Mouse (Mus musculus): ENCODE results near the gene Tcf19. TPM values are rescaled to one million over a fixed set of nuclear protein-coding genes. Genes with fewer than 3 reads are reported as not detected.

Gene Tcf19
- polyA plus RNA-seq, 1 experiment from 2014 or later: 14.2 TPM

DNA sequence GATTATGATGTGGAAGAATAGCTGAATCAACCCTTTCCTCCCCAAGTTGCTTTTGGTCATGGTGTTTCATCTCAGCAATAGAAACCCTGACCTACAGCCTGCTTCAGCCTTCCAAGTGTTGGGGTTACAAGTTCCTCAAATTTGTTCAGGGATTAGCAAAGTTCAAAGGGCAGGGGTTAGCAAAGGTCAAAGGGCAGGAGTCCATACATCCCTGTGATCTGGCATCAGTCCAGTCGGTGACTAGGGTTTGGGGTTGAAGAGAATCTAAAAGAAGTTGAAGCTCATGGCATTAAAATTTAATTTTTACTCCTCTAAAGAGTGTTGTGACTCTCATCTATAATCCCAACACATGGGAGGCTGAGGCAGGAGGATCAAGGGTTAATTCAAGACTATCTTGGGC lies 21.9 kb upstream of the Tcf19 start:
- no peak for ATAC-seq
- no peak overlapping the region for H3K9ac ChIP-seq (replicated peaks; ENCODE audit: low read depth)
- H3K4me2 ChIP-seq (replicated peaks; ENCODE audit: low read depth, low read length): no peak overlapping the region
- no peak for TF ChIP-seq EP300 (IDR thresholded peaks at IDR 0.05)
- TF ChIP-seq CTCF (IDR thresholded peaks at IDR 0.05): no peak
- no peaks in the 10 kb centered on the region; the same call in 1 of the 2 replicates for H3K27me3 ChIP-seq (replicated peaks; ENCODE audit: insufficient read depth, low read length)
- no peak overlapping the region for H3K27ac ChIP-seq (ENCODE audit: low read length)
- no peak overlapping the region for H3K4me3 ChIP-seq (ENCODE audit: low read depth, low read length)
- DNase-seq (ENCODE audit: low spot score): no peak
- no peaks in the 10 kb centered on the region for H3K4me1 ChIP-seq (ENCODE audit: insufficient read depth, low read depth, low read length)
- WGBS: 88% methylated on average over 1 of the region's 1 CpGs
- H3K9me3 ChIP-seq (ENCODE audit: low read length): no peaks in the 10 kb centered on the region
- H3K36me3 ChIP-seq (ENCODE audit: insufficient read depth, low read length): no peaks in the 10 kb centered on the region

DNA sequence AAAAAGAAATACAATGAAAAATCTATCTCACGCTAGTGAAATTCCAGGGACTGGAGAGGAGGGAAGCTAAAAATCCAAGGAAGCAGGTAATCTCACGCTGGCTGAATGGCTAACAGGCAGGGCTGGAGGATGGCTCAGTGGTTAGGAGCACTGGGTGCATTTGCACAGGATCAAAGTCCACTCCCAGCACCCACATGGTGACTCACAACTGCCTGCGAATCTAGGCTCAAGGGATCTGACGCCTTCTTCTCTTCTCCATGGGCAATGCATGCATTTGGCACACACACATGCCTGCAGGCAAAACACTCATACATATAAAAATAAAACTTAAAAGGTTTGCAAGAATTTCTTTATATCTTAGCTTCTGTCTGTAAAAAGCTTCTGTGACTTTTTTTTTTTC lies 20.8 kb upstream of the Tcf19 start:
- no peaks in the 10 kb centered on the region; the same call in 1 of the 2 replicates for H3K27me3 ChIP-seq (replicated peaks; ENCODE audit: insufficient read depth, low read length)
- H3K9ac ChIP-seq (replicated peaks; ENCODE audit: low read depth): no peak overlapping the region
- H3K4me1 ChIP-seq (ENCODE audit: insufficient read depth, low read depth, low read length): no peaks in the 10 kb centered on the region
- no peak overlapping the region for H3K4me3 ChIP-seq (ENCODE audit: low read depth, low read length)
- H3K36me3 ChIP-seq (ENCODE audit: insufficient read depth, low read length): no peaks in the 10 kb centered on the region
- H3K9me3 ChIP-seq (ENCODE audit: low read length): no peaks in the 10 kb centered on the region
- no peak for TF ChIP-seq CTCF (IDR thresholded peaks at IDR 0.05)
- TF ChIP-seq EP300 (IDR thresholded peaks at IDR 0.05): no peak
- ATAC-seq (no peak), DNase-seq (ENCODE audit: low spot score) (no peak)
- 82% methylated on average over 4 of the region's 4 CpGs for WGBS
- no peak overlapping the region for H3K27ac ChIP-seq (ENCODE audit: low read length)
- no peak overlapping the region for H3K4me2 ChIP-seq (replicated peaks; ENCODE audit: low read depth, low read length)

DNA sequence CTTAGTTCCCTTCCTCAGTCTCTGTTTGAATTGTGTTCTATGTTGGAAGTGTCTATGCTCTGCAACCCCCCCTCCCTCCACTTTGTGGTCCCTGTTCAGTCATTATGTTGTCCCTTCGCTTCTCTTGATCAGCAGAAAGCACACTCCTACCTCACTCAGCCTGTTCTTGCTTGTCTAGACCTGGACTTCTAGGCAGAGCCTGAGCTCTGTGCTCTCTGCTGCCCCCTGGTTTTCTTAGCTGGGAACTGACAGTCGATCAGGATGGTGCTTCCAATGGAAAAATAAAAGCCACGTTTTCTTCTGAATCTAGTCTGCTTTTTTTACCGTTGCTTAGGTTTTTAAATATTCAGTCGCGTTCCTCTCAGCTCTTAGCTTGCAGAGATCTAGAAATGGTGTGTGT lies 17.7 kb upstream of the Tcf19 start:
- Histone ChIP-seq H3K27me3 (replicated peaks; ENCODE audit: insufficient read depth, low read length) (no peaks in the 10 kb centered on the region; the same call in 1 of the 2 replicates), H3K36me3 (ENCODE audit: insufficient read depth, low read length) (peaks cover 4% of the 10 kb centered on the region; the same call in 1 of the 2 replicates), H3K9ac (replicated peaks; ENCODE audit: low read depth) (no peak overlapping the region), H3K27ac (ENCODE audit: low read length) (no peak overlapping the region), H3K4me2 (replicated peaks; ENCODE audit: low read depth, low read length) (no peak overlapping the region), H3K4me3 (ENCODE audit: low read depth, low read length) (no peak overlapping the region), H3K4me1 (ENCODE audit: insufficient read depth, low read depth, low read length) (no peaks in the 10 kb centered on the region), H3K9me3 (ENCODE audit: low read length) (no peaks in the 10 kb centered on the region)
- DNase-seq (ENCODE audit: low spot score): peak; percentile 77
- WGBS: 7% methylated on average over 6 of the region's 6 CpGs
- ATAC-seq: peak; percentile 70
- TF ChIP-seq CTCF (IDR thresholded peaks at IDR 0.05) (peak; percentile 95), EP300 (IDR thresholded peaks at IDR 0.05) (no peak)

DNA sequence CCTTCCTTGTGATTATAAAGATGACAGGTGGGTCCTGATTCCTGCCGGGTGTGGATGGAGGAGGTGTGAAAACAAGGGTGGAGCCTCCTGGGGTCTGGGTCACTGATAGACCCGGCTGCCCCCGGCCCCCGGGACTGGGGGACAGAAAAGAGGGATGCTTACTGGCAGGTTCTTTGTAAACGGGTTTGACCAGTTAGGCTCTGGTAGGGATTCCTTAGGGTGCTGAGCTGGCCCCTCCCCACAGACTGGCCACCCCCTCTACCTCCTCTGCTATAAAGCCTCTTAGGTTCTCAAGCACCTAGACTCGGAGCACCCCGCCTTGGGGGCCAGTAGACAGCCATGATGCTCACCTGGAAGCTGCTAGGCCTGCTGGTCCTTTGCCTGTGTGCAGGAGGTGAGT lies 16.3 kb upstream of the Tcf19 start, which contains the start of gene Psors1c2:
Gene Psors1c2, plus strand, starts transcription at position 301 of the 400 bp plus-strand sequence.
- no peak within 1 kb of the TSS for H3K27ac ChIP-seq (ENCODE audit: low read length)
- ATAC-seq: no peak
- H3K36me3 ChIP-seq (ENCODE audit: insufficient read depth, low read length): peaks cover 4% of the 10 kb centered on the region; the same call in 1 of the 2 replicates
- no peak within 1 kb of the TSS for H3K4me2 ChIP-seq (replicated peaks; ENCODE audit: low read depth, low read length)
- no peaks in the 10 kb centered on the region for H3K9me3 ChIP-seq (ENCODE audit: low read length)
- H3K4me1 ChIP-seq (ENCODE audit: insufficient read depth, low read depth, low read length): no peaks in the 10 kb centered on the region
- no peak for DNase-seq (ENCODE audit: low spot score)
- TF ChIP-seq CTCF (IDR thresholded peaks at IDR 0.05) (no peak), EP300 (IDR thresholded peaks at IDR 0.05) (no peak)
- H3K4me3 ChIP-seq (ENCODE audit: low read depth, low read length): no peak within 1 kb of the TSS
- no peaks in the 10 kb centered on the region for H3K27me3 ChIP-seq (replicated peaks; ENCODE audit: insufficient read depth, low read length)
- no peak within 1 kb of the TSS for H3K9ac ChIP-seq (replicated peaks; ENCODE audit: low read depth)
- WGBS: 20% methylated on average over 7 of the region's 7 CpGs

DNA sequence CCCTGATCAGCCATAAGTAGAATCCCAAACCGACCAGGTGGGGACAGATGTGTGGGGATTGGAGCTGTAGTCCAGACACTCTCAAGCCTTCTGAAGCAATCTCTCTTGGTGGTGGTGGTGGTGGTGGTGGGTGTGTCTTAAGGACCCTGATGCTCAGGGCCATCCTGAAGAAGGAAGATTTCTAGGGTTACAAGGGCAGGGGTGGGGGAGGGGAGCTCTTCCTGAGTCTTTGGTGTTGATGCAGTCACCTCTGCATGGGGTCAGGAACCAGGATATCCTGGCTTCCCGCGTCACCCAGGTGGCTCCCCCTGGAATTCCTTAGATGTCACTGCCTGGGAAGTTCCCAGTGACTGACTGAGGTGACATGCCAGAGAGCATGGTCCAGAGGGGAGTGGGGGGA lies 15.7 kb upstream of the Tcf19 start:
- Histone ChIP-seq H3K27ac (ENCODE audit: low read length) (no peak overlapping the region), H3K4me2 (replicated peaks; ENCODE audit: low read depth, low read length) (no peak overlapping the region), H3K9ac (replicated peaks; ENCODE audit: low read depth) (no peak overlapping the region), H3K9me3 (ENCODE audit: low read length) (no peaks in the 10 kb centered on the region), H3K27me3 (replicated peaks; ENCODE audit: insufficient read depth, low read length) (no peaks in the 10 kb centered on the region), H3K4me3 (ENCODE audit: low read depth, low read length) (no peak overlapping the region), H3K4me1 (ENCODE audit: insufficient read depth, low read depth, low read length) (no peaks in the 10 kb centered on the region), H3K36me3 (ENCODE audit: insufficient read depth, low read length) (peaks cover 4% of the 10 kb centered on the region; the same call in 1 of the 2 replicates)
- TF ChIP-seq EP300 (IDR thresholded peaks at IDR 0.05) (no peak), CTCF (IDR thresholded peaks at IDR 0.05) (no peak)
- 6% methylated on average over 3 of the region's 3 CpGs for WGBS
- no peak for ATAC-seq
- DNase-seq (ENCODE audit: low spot score): no peak

DNA sequence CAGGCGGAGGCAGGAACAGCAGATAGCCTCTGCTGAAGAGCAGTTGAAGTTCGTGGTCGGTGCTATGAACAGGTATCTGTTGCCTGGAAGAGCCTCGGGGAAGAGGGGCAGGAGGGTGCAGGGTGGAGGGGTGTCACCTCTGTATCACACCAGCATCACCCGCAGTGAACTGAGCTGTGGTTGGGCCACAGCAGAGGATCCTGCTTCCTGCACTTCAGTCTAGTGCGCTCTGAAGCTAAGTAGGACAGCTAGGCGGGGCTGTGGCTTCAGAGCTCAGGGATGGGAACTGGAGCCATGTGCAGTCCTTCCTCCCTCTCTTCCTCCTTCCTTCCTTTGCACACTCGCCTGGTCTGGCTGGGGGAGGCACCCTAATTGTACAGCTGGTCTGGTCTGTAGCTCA lies 10.0 kb upstream of the Tcf19 start:
- no peaks in the 10 kb centered on the region for H3K9me3 ChIP-seq (ENCODE audit: low read length)
- no peaks in the 10 kb centered on the region for H3K4me1 ChIP-seq (ENCODE audit: insufficient read depth, low read depth, low read length)
- no peak overlapping the region for H3K4me2 ChIP-seq (replicated peaks; ENCODE audit: low read depth, low read length)
- no peak overlapping the region for H3K4me3 ChIP-seq (ENCODE audit: low read depth, low read length)
- H3K36me3 ChIP-seq (ENCODE audit: insufficient read depth, low read length): peaks cover 6% of the 10 kb centered on the region; the same call in 1 of the 2 replicates
- H3K27ac ChIP-seq (ENCODE audit: low read length): no peak overlapping the region
- no peak for TF ChIP-seq EP300 (IDR thresholded peaks at IDR 0.05)
- WGBS: 79% methylated on average over 8 of the region's 8 CpGs
- ATAC-seq (no peak), DNase-seq (ENCODE audit: low spot score) (no peak)
- H3K9ac ChIP-seq (replicated peaks; ENCODE audit: low read depth): no peak overlapping the region
- H3K27me3 ChIP-seq (replicated peaks; ENCODE audit: insufficient read depth, low read length): no peaks in the 10 kb centered on the region

DNA sequence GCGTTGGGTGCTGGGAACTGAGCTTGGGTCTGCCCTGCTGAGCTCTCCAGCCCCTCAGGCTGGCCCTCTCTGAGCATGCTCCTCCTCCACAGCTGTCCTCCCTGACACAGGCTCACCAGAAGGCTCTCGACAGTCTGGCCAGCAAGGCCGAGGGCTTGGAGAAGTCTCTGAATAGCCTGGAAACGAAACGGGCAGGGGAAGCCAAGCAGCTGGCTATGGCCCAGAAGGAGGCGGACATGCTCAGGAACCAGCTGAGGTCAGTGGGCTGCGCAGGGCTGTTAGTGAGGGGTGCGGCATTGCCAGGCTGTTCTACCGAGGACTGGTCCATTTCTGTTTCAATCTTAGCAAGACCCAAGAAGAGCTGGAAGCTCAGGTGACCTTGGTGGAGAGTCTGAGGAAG lies 7.7 kb upstream of the Tcf19 start:
- Histone ChIP-seq H3K4me3 (ENCODE audit: low read depth, low read length) (no peak overlapping the region), H3K4me2 (replicated peaks; ENCODE audit: low read depth, low read length) (no peak overlapping the region), H3K27ac (ENCODE audit: low read length) (no peak overlapping the region), H3K27me3 (replicated peaks; ENCODE audit: insufficient read depth, low read length) (no peaks in the 10 kb centered on the region), H3K4me1 (ENCODE audit: insufficient read depth, low read depth, low read length) (no peaks in the 10 kb centered on the region), H3K9me3 (ENCODE audit: low read length) (no peaks in the 10 kb centered on the region), H3K36me3 (ENCODE audit: insufficient read depth, low read length) (peaks cover 5% of the 10 kb centered on the region; the same call in 1 of the 2 replicates), H3K9ac (replicated peaks; ENCODE audit: low read depth) (no peak overlapping the region)
- no peak for ATAC-seq
- WGBS: 80% methylated on average over 9 of the region's 9 CpGs
- DNase-seq (ENCODE audit: low spot score): no peak
- TF ChIP-seq CTCF (IDR thresholded peaks at IDR 0.05) (no peak), EP300 (IDR thresholded peaks at IDR 0.05) (no peak)
